Mouse (Mus musculus) hindbrain, embryonic 14.5 days (tissue): Measurements from ENCODE around the gene Carmil3. TPM values are rescaled to one million over a fixed set of nuclear protein-coding genes. Genes with fewer than 3 reads are reported as not detected.

Source experiments
- ATAC-seq: fragments of 200-750 bp; cut with Nextera tagmentation; 2 replicates; pipeline ENCODE4 v1.8.0; 2017; ENCODE audit warnings: moderate number of reproducible peaks, mild to moderate bottlenecking, moderate TSS enrichment, moderate library complexity; ENCODE audit not compliant: low FRiP score
- DNase-seq: peaks from one replicate; pipeline ENCODE4 v3.0.0-alpha.2; 2015; ENCODE audit warnings: low spot score
- H3K27ac ChIP-seq: fragments of 300-500 bp; sonication (generic); 2 replicates; pipeline ENCODE4 v1.5.1; 2014; ENCODE audit warnings: mild to moderate bottlenecking, moderate library complexity
- H3K27me3 ChIP-seq: fragments of 300-500 bp; sonication (generic); 2 replicates; pipeline ENCODE4 v1.6.1; 2014; ENCODE audit warnings: mild to moderate bottlenecking, low read length, mixed read lengths; ENCODE audit not compliant: control insufficient read depth, insufficient read depth
- H3K36me3 ChIP-seq: fragments of 300-500 bp; sonication (generic); replicated peaks from 2 replicates; pipeline ENCODE4 v1.6.1; 2014; ENCODE audit not compliant: control insufficient read depth, insufficient read depth
- H3K4me1 ChIP-seq: fragments of 300-500 bp; sonication (generic); replicated peaks from 2 replicates; pipeline ENCODE4 v1.6.1; 2014; ENCODE audit warnings: antibody characterized with exemption, low read length, mixed read lengths; ENCODE audit not compliant: control insufficient read depth, insufficient read depth
- H3K4me2 ChIP-seq: fragments of 300-500 bp; sonication (generic); replicated peaks from 2 replicates; pipeline ENCODE4 v1.6.1; 2014; ENCODE audit warnings: mild to moderate bottlenecking, moderate library complexity
- H3K4me3 ChIP-seq: fragments of 300-500 bp; sonication (generic); replicated peaks from 2 replicates; pipeline ENCODE4 v1.5.1; 2014; ENCODE audit warnings: mild to moderate bottlenecking, low read length
- H3K9ac ChIP-seq: fragments of 300-500 bp; sonication (generic); 2 replicates; pipeline ENCODE4 v1.6.1; 2014
- H3K9me3 ChIP-seq: fragments of 300-500 bp; sonication (generic); 2 replicates; pipeline ENCODE4 v1.6.1; 2016; ENCODE audit warnings: low read length; ENCODE audit not compliant: control insufficient read depth
- WGBS: fragments of 180-500 bp; shearing (Covaris S2); extraction: QIAGEN DNeasy Blood & Tissue Kit; methylation state at CpG from one replicate; pipeline ENCODE4 v1.1.7; 2014; 5-methylcytosine and 5-hydroxymethylcytosine counted together
- polyA plus RNA-seq: library from polyadenylated mRNA; unstranded; fragments of >200 nt; fragmentation: Nextera tagmentation; extraction: Ambion mirVana; gene quantifications from 2 replicates; pipeline ENCODE4 v1.2.1, GENCODE M21; 2014

Carmil3 gene
- polyA plus RNA-seq, 1 experiment from 2014 or later, result 30.0 TPM

- no peaks in the 10 kb centered on the region; the same call in 1 of the 2 replicates for H3K4me1 ChIP-seq
- H3K9ac ChIP-seq, result no peak overlapping the region
- H3K9me3 ChIP-seq, result no peaks in the 10 kb centered on the region
- no peak overlapping the region for H3K4me2 ChIP-seq
- peaks cover 24% of the 10 kb centered on the region for H3K36me3 ChIP-seq
- H3K27ac ChIP-seq, result no peak overlapping the region
- 76% methylated on average over 10 of the region's 10 CpGs for WGBS
- no peak for ATAC-seq
- H3K27me3 ChIP-seq, result no peaks in the 10 kb centered on the region
- H3K4me3 ChIP-seq, result no peak overlapping the region
- DNase-seq, result no peak
These were observed 19.1 kb downstream of the Carmil3 start for GRCm38 (mm10) chr14:55509540-55509939.

- 0 out of 2 replicates have a peak within 1 kb of the TSS, but pooled peaks have one; percentile 8 for H3K9ac ChIP-seq
- no peak within 1 kb of the TSS for H3K4me3 ChIP-seq
These were observed 19.8 kb downstream of the Carmil3 start, which contains the start of gene Cpne6 for GRCm38 (mm10) chr14:55510125-55510731. Cpne6 (plus strand) TSS chr14:55510445.

DNA sequence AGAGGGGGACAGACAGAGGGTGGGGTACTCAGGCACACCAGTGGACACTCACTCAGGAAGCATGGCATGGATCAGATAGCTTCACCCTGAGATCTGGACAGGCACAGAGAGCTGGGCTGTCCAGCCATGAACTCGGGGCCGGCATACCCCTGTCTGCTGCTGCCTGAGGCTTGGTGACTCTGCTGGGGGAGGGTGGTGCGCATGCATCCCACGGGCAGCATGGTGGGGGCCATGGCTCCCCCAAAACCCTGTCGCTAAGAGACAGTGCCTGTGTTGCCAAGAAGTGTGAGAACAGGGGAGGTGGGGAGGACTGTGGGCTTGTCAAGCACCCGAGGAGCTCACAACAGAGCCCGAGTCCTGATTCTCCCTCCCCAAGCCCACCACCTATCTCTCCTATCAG lies 20.6 kb downstream of the Carmil3 start:
- H3K27me3 ChIP-seq, result no peaks in the 10 kb centered on the region
- H3K4me1 ChIP-seq, result no peaks in the 10 kb centered on the region; the same call in 1 of the 2 replicates
- no peak overlapping the region for H3K27ac ChIP-seq
- H3K4me3 ChIP-seq, result no peak overlapping the region
- no peaks in the 10 kb centered on the region for H3K9me3 ChIP-seq
- WGBS, result 48% methylated on average over 7 of the region's 7 CpGs
- ATAC-seq (peak; percentile 39; the same call in 1 of the 2 replicates), DNase-seq (no peak)
- H3K4me2 ChIP-seq, result no peak overlapping the region
- H3K36me3 ChIP-seq, result peaks cover 11% of the 10 kb centered on the region; the same call in 1 of the 2 replicates
- 0 out of 2 replicates have a peak overlapping the region, but pooled peaks have one; percentile 8 for H3K9ac ChIP-seq

More at GRCm38 (mm10) chr14:55510125-55510731, 19.8 kb downstream of the Carmil3 start, which contains the start of gene Cpne6:
- H3K4me2 ChIP-seq, result no peak within 1 kb of the TSS
- no peak within 1 kb of the TSS for H3K27ac ChIP-seq
- WGBS, result 82% methylated on average over 16 of the region's 22 CpGs
- no peaks in the 10 kb centered on the region; the same call in 1 of the 2 replicates for H3K4me1 ChIP-seq
- H3K9me3 ChIP-seq, result no peaks in the 10 kb centered on the region
- peaks cover 19% of the 10 kb centered on the region for H3K36me3 ChIP-seq
- H3K27me3 ChIP-seq, result no peaks in the 10 kb centered on the region
- ATAC-seq, result peak; percentile 31; the same call in 1 of the 2 replicates
- DNase-seq, result no peak

DNA sequence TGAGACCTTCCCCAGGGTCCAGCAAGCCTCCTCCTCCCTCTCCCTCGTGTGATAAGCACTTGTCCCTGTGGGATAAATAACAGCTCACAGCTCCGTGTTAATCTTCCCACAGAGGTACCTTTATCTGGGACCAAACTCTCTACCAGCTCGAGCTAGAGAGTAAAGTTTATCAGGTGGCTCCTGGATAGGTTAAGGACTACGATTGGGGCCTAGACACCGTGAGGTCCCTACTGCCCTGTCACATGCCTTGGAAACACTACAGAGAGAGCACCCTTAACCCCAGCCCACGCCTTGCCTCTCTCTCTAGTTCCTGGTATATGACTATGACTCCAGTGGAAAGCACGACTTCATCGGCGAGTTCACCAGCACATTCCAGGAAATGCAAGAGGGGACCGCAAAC lies 23.5 kb downstream of the Carmil3 start:
- no peaks in the 10 kb centered on the region for H3K27me3 ChIP-seq
- no peak overlapping the region for H3K4me3 ChIP-seq
- no peaks in the 10 kb centered on the region for H3K36me3 ChIP-seq
- no peaks in the 10 kb centered on the region; the same call in 1 of the 2 replicates for H3K4me1 ChIP-seq
- 73% methylated on average over 10 of the region's 10 CpGs for WGBS
- no peak overlapping the region for H3K9ac ChIP-seq
- H3K27ac ChIP-seq, result no peak overlapping the region
- no peak overlapping the region for H3K4me2 ChIP-seq
- DNase-seq (no peak), ATAC-seq (no peak)
- no peaks in the 10 kb centered on the region for H3K9me3 ChIP-seq

DNA sequence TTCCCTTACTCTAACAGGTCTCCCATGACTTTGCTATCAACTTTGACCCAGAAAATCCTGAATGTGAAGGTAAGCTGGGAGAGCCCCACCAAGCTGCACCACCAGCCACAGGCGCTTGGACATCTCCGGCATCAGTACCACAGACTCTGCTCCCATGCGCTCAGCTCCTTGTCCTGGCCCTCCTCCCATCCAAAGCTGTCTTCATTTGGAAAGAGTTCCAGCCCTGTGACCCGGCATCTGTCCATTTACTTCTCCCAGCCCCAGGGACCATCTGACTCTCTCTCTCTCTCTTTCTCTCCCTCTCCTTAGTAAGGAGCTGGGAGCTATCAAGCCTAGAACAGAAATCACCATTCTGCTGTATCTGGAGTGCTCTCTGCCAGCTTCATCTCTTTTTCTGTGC lies 25.4 kb downstream of the Carmil3 start:
- Histone ChIP-seq H3K4me3 (no peak overlapping the region), H3K4me1 (peaks cover 6% of the 10 kb centered on the region), H3K27me3 (no peaks in the 10 kb centered on the region), H3K9ac (no peak overlapping the region), H3K9me3 (no peaks in the 10 kb centered on the region), H3K36me3 (no peaks in the 10 kb centered on the region), H3K4me2 (no peak overlapping the region), H3K27ac (no peak overlapping the region)
- DNase-seq, result no peak
- ATAC-seq, result no peak
- 91% methylated on average over 4 of the region's 4 CpGs for WGBS

GRCm38 (mm10) chr14:55518897-55519296 lies 28.4 kb downstream of the Carmil3 start:
- H3K27me3 ChIP-seq, result 0 out of 2 replicates have a peak, but pooled peaks cover 4% of the 10 kb centered on the region
- no peaks in the 10 kb centered on the region for H3K36me3 ChIP-seq
- H3K9me3 ChIP-seq, result no peaks in the 10 kb centered on the region
- H3K4me2 ChIP-seq, result no peak overlapping the region
- peak; percentile 59 for ATAC-seq
- H3K4me1 ChIP-seq, result peaks cover 10% of the 10 kb centered on the region; the same call in 1 of the 2 replicates
- no peak for DNase-seq
- no peak overlapping the region for H3K4me3 ChIP-seq
- 5% methylated on average over 2 of the region's 2 CpGs for WGBS
- H3K9ac ChIP-seq, result no peak overlapping the region
- peak overlapping the region; percentile 39; the same call in 1 of the 2 replicates for H3K27ac ChIP-seq

- H3K27ac ChIP-seq, result no peak overlapping the region
- peaks cover 10% of the 10 kb centered on the region; the same call in 1 of the 2 replicates for H3K4me1 ChIP-seq
- WGBS, result 60% methylated on average over 4 of the region's 4 CpGs
- no peak overlapping the region for H3K4me3 ChIP-seq
- DNase-seq (no peak), ATAC-seq (no peak)
- H3K4me2 ChIP-seq, result peak overlapping the region; percentile 7; the same call in 1 of the 2 replicates
- H3K9me3 ChIP-seq, result no peaks in the 10 kb centered on the region
- 0 out of 2 replicates have a peak, but pooled peaks cover 4% of the 10 kb centered on the region for H3K27me3 ChIP-seq
- H3K36me3 ChIP-seq, result no peaks in the 10 kb centered on the region
- no peak overlapping the region for H3K9ac ChIP-seq
These were observed 29.2 kb downstream of the Carmil3 start for GRCm38 (mm10) chr14:55519604-55520003.

DNA sequence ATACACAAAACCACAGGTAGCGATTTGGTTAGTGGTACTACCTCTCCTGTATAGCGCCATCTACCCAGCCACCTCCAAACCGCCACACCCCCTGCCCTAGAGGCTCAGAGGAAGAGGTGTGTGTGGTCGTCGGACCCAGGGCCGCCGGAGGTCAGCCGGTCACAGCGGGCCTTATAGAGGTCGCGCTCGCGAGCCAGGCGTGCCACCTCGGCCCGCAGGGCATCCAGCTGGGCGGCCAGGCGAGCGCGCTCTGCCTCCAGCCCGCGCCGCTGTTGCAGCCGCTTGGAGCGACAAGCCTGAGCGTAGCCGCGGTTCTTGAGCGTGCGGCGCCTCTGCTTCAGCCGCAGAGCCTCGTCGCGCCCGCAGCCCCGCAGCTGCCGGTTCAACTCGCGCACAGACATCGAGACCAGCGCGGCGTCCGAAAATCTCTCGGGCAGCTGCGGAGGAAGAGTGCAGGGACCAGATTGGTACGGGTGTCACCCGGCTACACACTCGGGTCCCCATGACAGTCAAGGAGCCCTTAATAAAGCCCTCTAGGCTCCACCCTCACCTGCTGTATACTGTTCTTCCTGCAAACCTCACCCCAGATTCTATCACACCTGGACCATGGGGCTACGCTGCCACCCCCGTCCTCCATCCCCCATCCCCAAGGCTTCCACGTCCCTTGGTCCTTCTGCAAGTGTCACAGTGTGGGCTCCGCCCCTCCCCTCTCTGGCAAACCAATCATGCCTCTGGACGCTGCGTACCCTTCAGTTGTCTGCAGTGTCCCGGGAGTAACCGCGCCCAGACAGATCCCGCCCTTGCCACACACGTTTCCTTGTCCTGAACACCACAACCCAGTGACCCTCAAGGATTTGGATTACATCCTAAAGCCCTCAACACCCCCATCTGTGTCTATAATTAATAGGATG lies 30.3 kb downstream of the Carmil3 start:
- H3K4me2 ChIP-seq, result peak overlapping the region; percentile 92
- H3K36me3 ChIP-seq, result no peaks in the 10 kb centered on the region
- WGBS, result under 1% methylated on average over 61 of the region's 61 CpGs
- DNase-seq, result peak; percentile 39
- H3K9me3 ChIP-seq, result no peaks in the 10 kb centered on the region
- ATAC-seq, result peak; percentile 71
- peak overlapping the region; percentile 84 for H3K27ac ChIP-seq
- H3K4me1 ChIP-seq, result peaks cover 10% of the 10 kb centered on the region; the same call in 1 of the 2 replicates
- peak overlapping the region; percentile 71 for H3K9ac ChIP-seq
- H3K27me3 ChIP-seq, result 0 out of 2 replicates have a peak, but pooled peaks cover 4% of the 10 kb centered on the region
- peak overlapping the region; percentile 50 for H3K4me3 ChIP-seq

GRCm38 (mm10) chr14:55524062-55524461 lies 33.6 kb downstream of the Carmil3 start:
- DNase-seq, result no peak
- no peak overlapping the region for H3K27ac ChIP-seq
- WGBS, result 53% methylated on average over 4 of the region's 4 CpGs

More at GRCm38 (mm10) chr14:55524062-55524461, 33.6 kb downstream of the Carmil3 start:
- H3K9me3 ChIP-seq, result no peaks in the 10 kb centered on the region
- 0 out of 2 replicates have a peak, but pooled peaks cover 4% of the 10 kb centered on the region for H3K27me3 ChIP-seq
- H3K4me3 ChIP-seq, result no peak overlapping the region
- H3K36me3 ChIP-seq, result no peaks in the 10 kb centered on the region
- H3K4me1 ChIP-seq, result peaks cover 10% of the 10 kb centered on the region; the same call in 1 of the 2 replicates
- H3K9ac ChIP-seq, result no peak overlapping the region
- no peak for ATAC-seq
- H3K4me2 ChIP-seq, result no peak overlapping the region
